Mouse (Mus musculus): ENCODE measurements around the gene Pip4k2a. TPM values are rescaled to one million over a fixed set of nuclear protein-coding genes. Genes with fewer than 3 reads are reported as not detected.

Gene Pip4k2a
- polyA plus RNA-seq, 1 experiment from 2014 or later = 13.5 TPM

DNA sequence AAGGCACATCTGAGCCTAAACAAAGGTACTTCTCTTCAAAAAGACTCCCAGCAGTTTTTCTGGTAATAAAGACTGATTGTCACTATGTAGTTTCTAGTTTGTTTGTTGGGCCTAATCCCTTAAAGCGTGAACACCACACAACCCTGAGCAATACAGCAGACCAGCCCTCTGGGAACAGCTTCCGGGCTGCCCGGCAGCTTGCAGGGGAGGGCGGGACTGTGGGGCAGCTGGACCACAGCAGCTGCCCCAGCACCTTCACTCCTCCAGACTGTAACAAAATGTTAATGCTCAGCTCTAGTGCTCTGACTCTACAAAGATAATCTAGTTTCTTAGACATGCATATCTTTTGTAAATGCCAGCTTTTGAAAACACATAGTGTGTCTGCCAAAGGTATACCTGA is 42.9 kb downstream of the Pip4k2a start:
- no peaks in the 10 kb centered on the region for H3K27me3 ChIP-seq (ENCODE audit: control insufficient read depth, insufficient read depth, low read depth, low read length)
- no peak overlapping the region for H3K4me3 ChIP-seq (ENCODE audit: low read depth, low read length)
- 0 out of 2 replicates have a peak, but pooled peaks have one; percentile 31 for ATAC-seq (ENCODE audit: low read depth)
- peak overlapping the region; percentile 27 for H3K9ac ChIP-seq (ENCODE audit: low read depth, low read length)
- H3K4me1 ChIP-seq (ENCODE audit: control insufficient read depth, low read depth, low read length) = peaks cover 82% of the 10 kb centered on the region
- H3K36me3 ChIP-seq (ENCODE audit: control insufficient read depth, insufficient read depth) = no peaks in the 10 kb centered on the region
- H3K27ac ChIP-seq (ENCODE audit: low read length) = peak overlapping the region; percentile 15; the same call in 1 of the 2 replicates
- H3K9me3 ChIP-seq (replicated peaks; ENCODE audit: control insufficient read depth, low read length) = no peaks in the 10 kb centered on the region
- 20% methylated on average over 4 of the region's 4 CpGs for WGBS (ENCODE audit: insufficient replicate concordance)
- peak overlapping the region; percentile 19 for H3K4me2 ChIP-seq (ENCODE audit: low read depth, low read length)

DNA sequence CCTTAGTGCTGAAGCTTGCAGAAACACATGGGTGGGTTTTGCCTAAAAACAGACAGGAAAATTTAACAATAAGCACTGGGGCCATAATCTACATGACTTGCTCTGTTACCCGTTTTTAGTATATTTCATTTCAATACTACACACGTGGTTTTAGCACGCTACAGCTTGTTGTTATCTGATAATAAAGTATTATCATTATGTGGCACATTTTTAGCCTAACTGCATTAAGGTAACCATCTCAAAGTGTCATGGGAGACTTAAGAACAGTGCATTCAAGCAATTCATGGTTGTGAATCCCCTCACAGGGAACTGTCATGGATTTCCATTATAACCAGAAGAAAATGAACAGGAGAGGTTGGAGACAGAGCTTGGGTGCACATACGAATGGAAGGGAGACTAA is 43.5 kb downstream of the Pip4k2a start:
- Histone ChIP-seq H3K4me2 (ENCODE audit: low read depth, low read length) (peak overlapping the region; percentile 19), H3K27ac (ENCODE audit: low read length) (peak overlapping the region; percentile 62), H3K9ac (ENCODE audit: low read depth, low read length) (0 out of 2 replicates have a peak overlapping the region, but pooled peaks have one; percentile 24), H3K36me3 (ENCODE audit: control insufficient read depth, insufficient read depth) (no peaks in the 10 kb centered on the region), H3K9me3 (replicated peaks; ENCODE audit: control insufficient read depth, low read length) (no peaks in the 10 kb centered on the region), H3K27me3 (ENCODE audit: control insufficient read depth, insufficient read depth, low read depth, low read length) (no peaks in the 10 kb centered on the region), H3K4me3 (ENCODE audit: low read depth, low read length) (peak overlapping the region; percentile 1; the same call in 1 of the 2 replicates), H3K4me1 (ENCODE audit: control insufficient read depth, low read depth, low read length) (peaks cover 80% of the 10 kb centered on the region)
- ATAC-seq (ENCODE audit: low read depth) = peak; percentile 71
- 20% methylated on average over 4 of the region's 4 CpGs for WGBS (ENCODE audit: insufficient replicate concordance)

DNA sequence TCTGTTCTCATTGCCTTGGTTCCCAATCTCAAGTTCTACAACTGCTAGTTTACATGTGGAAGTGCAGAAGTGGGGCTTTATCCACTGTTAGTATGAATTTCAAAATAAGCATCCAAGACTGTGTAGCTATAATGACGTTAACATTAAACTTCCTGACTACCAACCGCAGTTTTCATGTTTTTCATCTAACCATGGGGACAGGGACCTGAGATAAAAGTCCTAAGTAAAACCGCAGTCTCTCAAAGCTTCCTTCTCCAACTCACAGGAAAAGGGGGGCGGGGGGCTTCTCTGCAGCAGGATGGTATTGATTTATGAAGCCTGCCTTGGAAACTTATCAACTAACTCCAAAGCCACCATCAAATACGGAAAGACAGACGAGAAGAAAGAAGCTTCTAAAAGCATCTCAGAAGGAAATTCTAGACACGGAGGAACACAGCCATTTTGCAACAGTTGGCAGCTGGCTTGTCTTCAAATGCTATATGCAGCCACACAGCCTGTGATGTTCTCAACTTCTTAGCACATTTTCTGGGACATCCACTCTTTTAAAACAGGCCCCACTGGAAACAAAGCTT is 45.7 kb downstream of the Pip4k2a start:
- H3K9ac ChIP-seq (ENCODE audit: low read depth, low read length) = peak overlapping the region; percentile 16
- H3K4me3 ChIP-seq (ENCODE audit: low read depth, low read length) = no peak overlapping the region; the same call in 1 of the 2 replicates
- WGBS (ENCODE audit: insufficient replicate concordance) = 4% methylated on average over 7 of the region's 7 CpGs
- H3K36me3 ChIP-seq (ENCODE audit: control insufficient read depth, insufficient read depth) = no peaks in the 10 kb centered on the region
- no peaks in the 10 kb centered on the region for H3K9me3 ChIP-seq (replicated peaks; ENCODE audit: control insufficient read depth, low read length)
- H3K4me2 ChIP-seq (ENCODE audit: low read depth, low read length) = peak overlapping the region; percentile 39
- H3K27me3 ChIP-seq (ENCODE audit: control insufficient read depth, insufficient read depth, low read depth, low read length) = no peaks in the 10 kb centered on the region
- peaks cover 61% of the 10 kb centered on the region for H3K4me1 ChIP-seq (ENCODE audit: control insufficient read depth, low read depth, low read length)
- no peak for ATAC-seq (ENCODE audit: low read depth)
- H3K27ac ChIP-seq (ENCODE audit: low read length) = peak overlapping the region; percentile 47

- Histone ChIP-seq H3K27ac (ENCODE audit: low read length) (no peak overlapping the region), H3K9me3 (replicated peaks; ENCODE audit: control insufficient read depth, low read length) (no peaks in the 10 kb centered on the region), H3K4me2 (ENCODE audit: low read depth, low read length) (no peak overlapping the region), H3K27me3 (ENCODE audit: control insufficient read depth, insufficient read depth, low read depth, low read length) (no peaks in the 10 kb centered on the region), H3K4me3 (ENCODE audit: low read depth, low read length) (no peak overlapping the region), H3K9ac (ENCODE audit: low read depth, low read length) (no peak overlapping the region), H3K36me3 (ENCODE audit: control insufficient read depth, insufficient read depth) (no peaks in the 10 kb centered on the region), H3K4me1 (ENCODE audit: control insufficient read depth, low read depth, low read length) (peaks cover 48% of the 10 kb centered on the region)
- no peak for ATAC-seq (ENCODE audit: low read depth)
- WGBS (ENCODE audit: insufficient replicate concordance) = 48% methylated on average over 2 of the region's 2 CpGs
These were observed 47.2 kb downstream of the Pip4k2a start for GRCm38 (mm10) chr2:18950758-18951157.

DNA sequence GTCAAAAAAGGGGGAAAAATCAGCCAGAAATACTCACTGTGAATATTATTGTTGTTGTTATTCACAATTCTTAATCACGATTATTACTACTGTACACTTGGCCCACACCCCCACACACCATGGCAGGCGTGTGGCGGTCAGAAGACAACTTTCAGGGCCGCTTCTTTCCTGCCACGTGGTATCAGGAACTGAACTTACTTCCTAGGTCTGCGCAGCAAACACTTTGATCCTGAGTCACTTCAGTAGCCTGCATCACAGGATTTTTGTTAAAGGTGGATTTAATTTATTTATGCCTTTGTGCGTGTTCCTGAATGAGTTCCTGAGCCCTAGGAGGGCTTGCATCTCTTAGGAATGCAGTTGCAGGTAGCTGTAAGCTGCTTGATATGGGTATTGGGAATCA is 49.2 kb downstream of the Pip4k2a start:
- H3K4me1 ChIP-seq (ENCODE audit: control insufficient read depth, low read depth, low read length) = peaks cover 30% of the 10 kb centered on the region
- H3K4me2 ChIP-seq (ENCODE audit: low read depth, low read length) = no peak overlapping the region
- no peaks in the 10 kb centered on the region for H3K9me3 ChIP-seq (replicated peaks; ENCODE audit: control insufficient read depth, low read length)
- ATAC-seq (ENCODE audit: low read depth) = no peak
- H3K27ac ChIP-seq (ENCODE audit: low read length) = no peak overlapping the region
- no peak overlapping the region for H3K4me3 ChIP-seq (ENCODE audit: low read depth, low read length)
- WGBS (ENCODE audit: insufficient replicate concordance) = 40% methylated on average over 7 of the region's 7 CpGs
- H3K9ac ChIP-seq (ENCODE audit: low read depth, low read length) = no peak overlapping the region
- no peaks in the 10 kb centered on the region for H3K27me3 ChIP-seq (ENCODE audit: control insufficient read depth, insufficient read depth, low read depth, low read length)
- H3K36me3 ChIP-seq (ENCODE audit: control insufficient read depth, insufficient read depth) = no peaks in the 10 kb centered on the region

- H3K4me1 ChIP-seq (ENCODE audit: control insufficient read depth, low read depth, low read length) = peaks cover 29% of the 10 kb centered on the region
- H3K36me3 ChIP-seq (ENCODE audit: control insufficient read depth, insufficient read depth) = no peaks in the 10 kb centered on the region
- no peak overlapping the region for H3K4me3 ChIP-seq (ENCODE audit: low read depth, low read length)
- ATAC-seq (ENCODE audit: low read depth) = no peak
- H3K9ac ChIP-seq (ENCODE audit: low read depth, low read length) = no peak overlapping the region
- H3K9me3 ChIP-seq (replicated peaks; ENCODE audit: control insufficient read depth, low read length) = no peaks in the 10 kb centered on the region
- H3K27me3 ChIP-seq (ENCODE audit: control insufficient read depth, insufficient read depth, low read depth, low read length) = no peaks in the 10 kb centered on the region
- no peak overlapping the region for H3K4me2 ChIP-seq (ENCODE audit: low read depth, low read length)
- WGBS (ENCODE audit: insufficient replicate concordance) = 75% methylated on average over 7 of the region's 7 CpGs
- H3K27ac ChIP-seq (ENCODE audit: low read length) = no peak overlapping the region
These were observed 50.1 kb downstream of the Pip4k2a start for GRCm38 (mm10) chr2:18947669-18948459.

- H3K27me3 ChIP-seq (ENCODE audit: control insufficient read depth, insufficient read depth, low read depth, low read length) = no peaks in the 10 kb centered on the region
- H3K4me2 ChIP-seq (ENCODE audit: low read depth, low read length) = no peak overlapping the region
- peaks cover 28% of the 10 kb centered on the region for H3K4me1 ChIP-seq (ENCODE audit: control insufficient read depth, low read depth, low read length)
- 53% methylated on average over 1 of the region's 1 CpGs for WGBS (ENCODE audit: insufficient replicate concordance)
- no peak overlapping the region for H3K4me3 ChIP-seq (ENCODE audit: low read depth, low read length)
- ATAC-seq (ENCODE audit: low read depth) = no peak
- H3K9me3 ChIP-seq (replicated peaks; ENCODE audit: control insufficient read depth, low read length) = no peaks in the 10 kb centered on the region
- no peak overlapping the region for H3K27ac ChIP-seq (ENCODE audit: low read length)
- no peak overlapping the region for H3K9ac ChIP-seq (ENCODE audit: low read depth, low read length)
- H3K36me3 ChIP-seq (ENCODE audit: control insufficient read depth, insufficient read depth) = no peaks in the 10 kb centered on the region
These were observed 52.5 kb downstream of the Pip4k2a start for GRCm38 (mm10) chr2:18945438-18945837.

DNA sequence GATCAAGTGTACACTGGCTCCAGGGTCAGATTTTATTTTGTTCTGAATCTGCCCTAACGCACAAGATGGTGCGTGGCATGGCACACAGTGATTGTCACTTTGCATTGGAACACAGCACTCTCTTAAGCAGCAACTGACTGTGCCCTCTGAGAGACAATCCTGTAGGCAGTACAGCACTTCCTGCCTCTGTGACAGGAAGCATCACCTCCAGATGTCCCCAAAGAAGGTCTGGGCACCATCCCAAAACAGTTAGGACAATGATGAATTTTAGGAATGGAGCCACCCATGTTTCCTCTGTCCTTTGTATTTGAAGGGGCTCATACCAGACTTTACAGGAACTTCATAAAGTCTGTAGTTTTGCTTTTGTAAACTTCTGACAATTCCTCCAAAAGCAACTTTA is 54.0 kb downstream of the Pip4k2a start:
- ATAC-seq (ENCODE audit: low read depth) = no peak
- Histone ChIP-seq H3K4me2 (ENCODE audit: low read depth, low read length) (no peak overlapping the region), H3K36me3 (ENCODE audit: control insufficient read depth, insufficient read depth) (no peaks in the 10 kb centered on the region), H3K4me1 (ENCODE audit: control insufficient read depth, low read depth, low read length) (peaks cover 39% of the 10 kb centered on the region), H3K4me3 (ENCODE audit: low read depth, low read length) (no peak overlapping the region), H3K9me3 (replicated peaks; ENCODE audit: control insufficient read depth, low read length) (no peaks in the 10 kb centered on the region), H3K27ac (ENCODE audit: low read length) (peak overlapping the region; percentile 40; the same call in 1 of the 2 replicates), H3K9ac (ENCODE audit: low read depth, low read length) (no peak overlapping the region), H3K27me3 (ENCODE audit: control insufficient read depth, insufficient read depth, low read depth, low read length) (no peaks in the 10 kb centered on the region)
- 64% methylated on average over 2 of the region's 2 CpGs for WGBS (ENCODE audit: insufficient replicate concordance)

DNA sequence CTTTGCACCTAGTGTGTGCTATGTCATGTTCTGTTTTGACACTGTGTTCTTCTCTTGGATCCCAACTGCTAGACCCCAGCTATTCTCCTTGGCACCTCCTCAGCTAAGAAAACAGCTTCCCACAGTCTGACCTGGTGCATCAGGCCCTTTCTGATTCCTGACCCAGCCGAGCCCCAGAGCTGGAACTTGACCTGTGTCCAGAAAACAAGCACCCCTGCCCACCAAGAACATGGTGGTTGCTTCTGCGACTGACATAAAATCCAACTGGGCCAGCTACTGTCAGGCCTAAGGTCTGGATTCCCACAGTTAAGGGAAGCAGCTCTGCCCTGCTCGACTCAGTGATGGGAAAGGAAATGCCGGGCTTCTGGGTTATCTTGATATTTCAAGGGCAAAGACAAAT is 54.6 kb downstream of the Pip4k2a start:
- peak overlapping the region; percentile 40; the same call in 1 of the 2 replicates for H3K27ac ChIP-seq (ENCODE audit: low read length)
- H3K4me2 ChIP-seq (ENCODE audit: low read depth, low read length) = no peak overlapping the region
- H3K36me3 ChIP-seq (ENCODE audit: control insufficient read depth, insufficient read depth) = no peaks in the 10 kb centered on the region
- peaks cover 41% of the 10 kb centered on the region for H3K4me1 ChIP-seq (ENCODE audit: control insufficient read depth, low read depth, low read length)
- H3K9me3 ChIP-seq (replicated peaks; ENCODE audit: control insufficient read depth, low read length) = no peaks in the 10 kb centered on the region
- no peak for ATAC-seq (ENCODE audit: low read depth)
- WGBS (ENCODE audit: insufficient replicate concordance) = 44% methylated on average over 4 of the region's 4 CpGs
- H3K4me3 ChIP-seq (ENCODE audit: low read depth, low read length) = no peak overlapping the region
- no peak overlapping the region for H3K9ac ChIP-seq (ENCODE audit: low read depth, low read length)
- H3K27me3 ChIP-seq (ENCODE audit: control insufficient read depth, insufficient read depth, low read depth, low read length) = no peaks in the 10 kb centered on the region
